Mouse (Mus musculus) cerebellum, adult 2 months (tissue): Measurements from ENCODE around the gene Elp1. TPM values are rescaled to one million over a fixed set of nuclear protein-coding genes. Genes with fewer than 3 reads are reported as not detected.

Source experiments
- DNase-seq, 2 experiments: peaks; one replicate each; pipeline ENCODE4 v3.0.0; 2021
- H3K27ac ChIP-seq: fragments of 200-500 bp; 2 replicates; pipeline ENCODE4 v1.5.1; 2012; ENCODE audit warnings: low read length, control low read depth, inconsistent platforms; ENCODE audit not compliant: insufficient read depth
- H3K27me3 ChIP-seq: fragments of 200-500 bp; 2 replicates; pipeline ENCODE4 v1.6.1; 2012; ENCODE audit warnings: inconsistent platforms, mild to moderate bottlenecking, low read length, moderate library complexity; ENCODE audit not compliant: control insufficient read depth, insufficient read depth
- H3K4me1 ChIP-seq: fragments of 200-500 bp; 2 replicates; pipeline ENCODE4 v1.6.1; 2011; ENCODE audit warnings: low read length; ENCODE audit not compliant: control insufficient read depth, insufficient read depth
- H3K4me3 ChIP-seq: fragments of 200-500 bp; replicated peaks from 2 replicates; pipeline ENCODE3; 2011; ENCODE audit warnings: mild to moderate bottlenecking, low read depth, low read length, control low read depth; ENCODE audit not compliant: insufficient read depth
- CTCF ChIP-seq: fragments of 200-500 bp; IDR thresholded peaks from 2 replicates; pipeline ENCODE4 v1.5.1; 2011; ENCODE audit warnings: low read depth, mild to moderate bottlenecking, control low read depth, low read length, moderate library complexity, borderline replicate concordance; ENCODE audit not compliant: insufficient read depth
- POLR2A ChIP-seq: fragments of 200-500 bp; IDR thresholded peaks from 2 replicates; pipeline ENCODE4 v1.6.1; 2011; ENCODE audit warnings: low read length, control low read depth, borderline replicate concordance; ENCODE audit not compliant: insufficient read depth
- WGBS: fragments of 180-500 bp; shearing (Covaris S2); methylation state at CpG from one replicate; pipeline ENCODE4 v1.1.7; 2018; 5-methylcytosine and 5-hydroxymethylcytosine counted together
- polyA plus RNA-seq: library from polyadenylated mRNA; depleted of rRNA; stranded (reverse); fragments of >200 nt; gene quantifications from 2 replicates; pipeline ENCODE4 v1.2.3, GENCODE M21; 2012; rRNA removed

Gene Elp1
- polyA plus RNA-seq, 1 experiment = 59.7 TPM

GRCm38 (mm10) chr4:56719456-56719855 lies 82.7 kb downstream of the Elp1 start:
- no peak for DNase-seq
- no peaks in the 10 kb centered on the region for H3K4me1 ChIP-seq
- H3K27me3 ChIP-seq = no peaks in the 10 kb centered on the region; the same call in 1 of the 2 replicates
- TF ChIP-seq POLR2A = no peak
- no peak for TF ChIP-seq CTCF
- no peak overlapping the region for H3K4me3 ChIP-seq
- no peak overlapping the region for H3K27ac ChIP-seq
- WGBS = 71% methylated on average over 9 of the region's 9 CpGs

GRCm38 (mm10) chr4:56718573-56719442 lies 83.3 kb downstream of the Elp1 start:
- Histone ChIP-seq H3K4me1 (no peaks in the 10 kb centered on the region), H3K27me3 (no peaks in the 10 kb centered on the region; the same call in 1 of the 2 replicates), H3K27ac (no peak overlapping the region), H3K4me3 (no peak overlapping the region)
- no peak for DNase-seq
- 61% methylated on average over 12 of the region's 12 CpGs for WGBS
- TF ChIP-seq POLR2A (no peak), CTCF (no peak)

- 92% methylated on average over 3 of the region's 3 CpGs for WGBS
- H3K27ac ChIP-seq = no peak overlapping the region
- no peak for DNase-seq
These were observed 84.2 kb downstream of the Elp1 start for GRCm38 (mm10) chr4:56717932-56718331.

GRCm38 (mm10) chr4:56716801-56717200 lies 85.3 kb downstream of the Elp1 start:
- H3K4me1 ChIP-seq = no peaks in the 10 kb centered on the region
- 17% methylated on average over 5 of the region's 5 CpGs for WGBS
- H3K27ac ChIP-seq = no peak overlapping the region
- DNase-seq = no peak
- no peak overlapping the region for H3K4me3 ChIP-seq
- TF ChIP-seq CTCF (no peak), POLR2A (no peak)
- no peaks in the 10 kb centered on the region; the same call in 1 of the 2 replicates for H3K27me3 ChIP-seq

More at GRCm38 (mm10) chr4:56717932-56718331, 84.2 kb downstream of the Elp1 start:
- no peaks in the 10 kb centered on the region for H3K4me1 ChIP-seq
- no peak overlapping the region for H3K4me3 ChIP-seq
- TF ChIP-seq CTCF = no peak
- no peak for TF ChIP-seq POLR2A
- no peaks in the 10 kb centered on the region; the same call in 1 of the 2 replicates for H3K27me3 ChIP-seq

GRCm38 (mm10) chr4:56713155-56713554 lies 89.0 kb downstream of the Elp1 start:
- DNase-seq = no peak
- Histone ChIP-seq H3K4me1 (no peaks in the 10 kb centered on the region), H3K27ac (no peak overlapping the region), H3K27me3 (no peaks in the 10 kb centered on the region; the same call in 1 of the 2 replicates), H3K4me3 (no peak overlapping the region)
- TF ChIP-seq CTCF = no peak
- TF ChIP-seq POLR2A = no peak
- 72% methylated on average over 3 of the region's 3 CpGs for WGBS

GRCm38 (mm10) chr4:56702234-56702633 lies 99.9 kb downstream of the Elp1 start:
- Histone ChIP-seq H3K27ac (no peak overlapping the region), H3K4me1 (no peaks in the 10 kb centered on the region), H3K27me3 (no peaks in the 10 kb centered on the region), H3K4me3 (no peak overlapping the region)
- no peak for DNase-seq
- 12% methylated on average over 10 of the region's 10 CpGs for WGBS
- no peak for TF ChIP-seq POLR2A

Other genes with a start within 250 kb of the Elp1 start
- gene Gm26657, start 62.3 kb downstream of the Elp1 start, polyA plus RNA-seq = not detected in 2 replicates
- gene Actl7b, start 60.9 kb downstream of the Elp1 start, polyA plus RNA-seq = 0.06 and 0.11 TPM in 2 replicates
- gene Actl7a, start 58.9 kb downstream of the Elp1 start, polyA plus RNA-seq = not detected in 2 replicates
- 9.7 and 10.8 TPM in 2 replicates for gene Fam206a, start within 50 bp of the Elp1 start, polyA plus RNA-seq
- gene Ctnnal1, start 62.9 kb upstream of the Elp1 start, polyA plus RNA-seq = 33.9 and 34.5 TPM in 2 replicates
- 11.0 and 11.5 TPM in 2 replicates for gene Tmem245, start 145.1 kb upstream of the Elp1 start, polyA plus RNA-seq
- 102 and 111 TPM in 2 replicates for gene Frrs1l, start 188.1 kb upstream of the Elp1 start, polyA plus RNA-seq